Mouse (Mus musculus) liver (tissue): ENCODE data around the gene Ntsr2.
"Not testable (repeated sequence)": the region's sequence is repeated elsewhere in the genome, so short reads cannot be mapped to it uniquely, and the experiment has no call there.

Experiments
- DNase-seq: peaks from one replicate; pipeline ENCODE4 v3.0.0-alpha.2; 2020; ENCODE audit warnings: mixed read lengths

Gene Ntsr2

DNA sequence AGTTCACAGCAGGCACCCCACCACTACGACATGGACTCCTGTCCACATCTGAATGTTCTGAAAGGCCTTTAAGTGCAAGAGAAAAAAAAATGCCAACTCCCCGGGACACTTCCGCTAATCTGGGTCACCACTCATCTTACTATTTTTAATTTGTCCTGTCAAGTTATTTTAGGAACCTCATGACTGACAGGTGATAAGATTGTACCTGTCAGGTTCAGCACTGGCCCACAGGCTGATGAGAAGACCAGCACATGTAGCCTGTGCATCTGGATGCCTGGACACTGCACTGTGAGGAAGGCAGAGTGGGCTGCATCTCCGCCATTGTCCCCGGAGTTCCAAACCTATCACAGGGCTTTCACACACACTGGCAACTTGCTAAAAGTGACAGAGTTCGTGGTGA lies 3.4 kb upstream of the Ntsr2 start:
- DNase-seq = no peak

DNA sequence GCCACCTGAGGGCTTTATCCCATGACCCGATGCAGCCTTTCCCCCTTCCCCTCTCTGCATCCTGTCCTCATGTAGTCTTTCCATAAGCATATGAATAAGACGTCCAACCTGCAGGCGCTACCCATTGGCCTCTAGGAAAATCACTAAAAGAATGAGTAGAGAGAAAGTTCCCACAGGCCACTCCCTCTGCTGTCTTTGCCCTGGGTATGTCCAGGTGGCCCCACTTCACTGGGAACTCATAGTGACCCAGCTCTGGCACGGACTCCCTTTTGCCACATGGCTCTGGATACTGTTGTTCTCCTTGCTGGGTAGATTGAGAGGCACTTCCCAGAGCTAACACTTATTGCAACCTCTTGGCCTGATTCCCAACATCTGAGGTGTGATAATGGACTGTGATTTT lies 2.4 kb downstream of the Ntsr2 start:
- DNase-seq = no peak

DNA sequence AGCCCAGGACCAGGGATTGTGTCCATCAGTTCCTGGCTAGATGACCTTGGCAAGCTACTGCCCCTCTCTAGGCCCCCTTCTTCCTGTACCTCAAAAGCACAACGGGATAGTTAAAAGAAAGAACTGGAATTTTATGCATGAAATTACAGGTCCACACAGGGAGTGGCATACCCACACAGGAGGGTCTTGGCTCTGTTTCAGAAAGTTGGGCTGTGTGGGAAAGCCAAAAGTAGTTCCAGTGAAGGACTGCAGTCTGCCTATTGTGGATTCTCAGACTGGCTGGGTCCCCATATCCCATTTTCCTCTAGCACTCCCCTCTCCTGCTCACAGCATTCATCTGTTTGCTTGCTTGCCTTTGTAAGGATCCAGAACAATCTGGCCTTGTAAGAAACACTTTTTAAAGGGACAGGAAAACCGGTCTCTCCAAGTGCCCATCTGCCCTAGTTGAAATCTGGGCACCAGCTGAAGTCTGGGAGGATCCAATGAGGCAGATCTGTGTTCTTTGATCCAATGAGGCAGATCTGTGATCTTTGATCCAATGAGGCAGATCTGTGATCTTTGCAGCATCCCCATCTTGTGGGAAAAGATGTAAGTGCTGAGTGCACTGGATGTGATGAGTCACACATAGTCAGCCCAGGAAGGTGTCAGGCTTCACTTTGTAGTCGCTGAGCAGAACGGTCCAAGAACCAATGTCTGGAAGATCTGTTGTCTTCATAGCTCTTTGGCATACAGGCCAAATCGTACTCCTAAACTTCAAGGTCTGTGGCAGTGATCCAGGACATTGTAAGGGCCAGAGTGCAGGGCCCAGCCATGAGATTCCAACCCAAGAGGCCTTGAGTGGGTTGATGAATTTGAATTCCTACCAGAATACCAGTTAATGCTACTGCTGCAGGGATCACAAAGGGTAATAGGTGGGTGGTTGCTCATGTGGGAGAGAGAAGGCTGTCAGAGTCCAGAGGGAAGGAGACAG lies 4.0 kb downstream of the Ntsr2 start:
- DNase-seq = no peak

GRCm38 (mm10) chr12:16661459-16661858 lies 8.3 kb downstream of the Ntsr2 start:
- DNase-seq = no peak

DNA sequence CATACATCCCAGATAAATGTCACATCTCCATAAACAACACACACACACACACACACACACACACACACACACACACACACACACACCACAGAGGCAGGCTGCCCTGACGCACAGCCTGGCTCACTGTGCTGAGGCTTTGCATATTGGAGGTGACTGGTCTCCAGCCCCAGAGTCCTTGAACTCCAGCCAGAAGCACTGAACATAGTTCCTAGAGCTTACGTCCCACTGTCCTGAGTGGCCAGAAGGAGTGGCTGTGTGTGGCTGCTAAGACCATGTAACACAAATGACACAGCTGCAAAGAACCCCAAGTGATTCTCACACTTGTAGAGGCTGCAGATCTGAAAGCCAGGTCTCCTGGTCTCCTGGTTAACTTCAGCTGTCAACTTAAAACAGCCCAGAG lies 8.8 kb downstream of the Ntsr2 start:
- no peak for DNase-seq

- no peak for DNase-seq
Measured at GRCm38 (mm10) chr12:16662955-16663585, 9.9 kb downstream of the Ntsr2 start.

DNA sequence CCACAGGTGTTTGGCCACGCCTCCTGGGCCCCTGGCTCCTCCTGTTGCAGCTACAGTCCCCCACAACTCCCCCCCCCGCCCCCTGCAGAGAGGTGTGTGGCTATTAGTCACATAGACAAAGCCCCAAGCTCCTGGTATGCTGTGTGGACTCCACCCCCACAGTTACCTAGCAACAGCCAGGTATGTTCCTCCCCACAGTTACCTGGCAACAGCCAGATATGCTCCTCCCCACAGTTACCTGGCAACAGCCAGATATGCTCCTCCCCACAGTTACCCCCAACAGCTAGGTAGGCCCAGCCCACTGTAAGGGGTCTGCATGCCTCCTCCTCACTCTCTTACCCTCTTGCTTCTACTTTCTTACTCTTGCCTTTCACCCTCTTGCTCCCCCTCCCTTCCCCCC lies 11.8 kb downstream of the Ntsr2 start:
- DNase-seq = no peak

DNA sequence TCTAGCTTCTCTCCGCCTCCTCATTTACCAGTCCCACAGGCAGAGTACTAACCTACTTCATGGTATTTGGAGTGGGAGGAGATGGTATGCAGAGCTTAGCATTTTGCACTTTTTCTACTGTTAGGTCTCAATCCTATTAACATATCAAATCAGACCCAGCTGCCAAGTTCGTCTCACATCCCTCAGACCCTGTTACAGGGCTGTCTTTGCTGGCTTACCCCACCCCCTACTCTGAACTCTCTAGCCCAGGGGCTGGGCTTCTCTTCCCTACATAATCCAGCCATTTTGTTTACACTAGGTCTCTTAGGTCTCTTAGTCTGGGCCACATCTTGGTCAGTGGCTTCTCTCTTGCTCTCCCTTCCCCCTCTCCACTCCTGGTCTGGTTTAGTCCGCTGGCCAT lies 16.0 kb downstream of the Ntsr2 start:
- no peak for DNase-seq

DNA sequence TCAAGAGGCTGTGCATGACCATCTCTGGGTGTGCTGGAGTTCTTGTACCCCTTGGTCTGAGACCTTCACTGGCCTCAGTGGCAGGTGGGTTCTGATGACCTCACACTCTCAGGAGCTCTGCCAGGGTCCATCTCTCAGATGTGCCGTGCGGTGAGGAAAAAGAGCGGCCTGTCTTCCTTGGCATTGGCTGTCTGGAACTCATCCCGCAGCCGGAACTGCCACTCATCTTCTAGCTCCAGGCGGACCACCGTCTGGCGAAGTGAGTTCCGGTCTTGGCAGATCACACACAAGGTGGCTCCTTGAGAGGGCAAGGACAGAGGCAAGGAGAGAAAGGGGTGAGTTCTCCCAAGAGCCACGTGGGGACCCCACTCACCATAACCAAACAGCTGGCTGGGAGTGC lies 19.1 kb downstream of the Ntsr2 start:
- no peak for DNase-seq

DNA sequence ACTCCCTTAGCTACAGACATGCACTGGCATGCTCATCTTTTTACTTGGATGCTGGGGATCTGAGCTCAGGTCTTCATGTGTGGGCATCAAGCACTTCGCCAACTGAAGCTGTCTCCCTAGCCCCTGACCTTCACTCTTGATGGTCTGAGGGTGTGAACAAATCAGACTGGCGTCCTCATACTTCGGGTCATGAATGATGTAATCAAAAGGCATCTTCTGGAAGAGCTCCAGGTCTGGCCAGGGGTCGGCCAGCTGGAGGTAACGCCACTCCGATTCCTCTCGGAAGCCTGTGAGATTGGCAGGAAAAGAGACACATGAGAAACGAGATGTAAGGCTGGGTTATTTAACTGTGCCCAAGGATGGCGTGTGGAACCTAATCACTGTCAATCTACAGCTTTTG lies 37.4 kb downstream of the Ntsr2 start:
- no peak for DNase-seq

DNA sequence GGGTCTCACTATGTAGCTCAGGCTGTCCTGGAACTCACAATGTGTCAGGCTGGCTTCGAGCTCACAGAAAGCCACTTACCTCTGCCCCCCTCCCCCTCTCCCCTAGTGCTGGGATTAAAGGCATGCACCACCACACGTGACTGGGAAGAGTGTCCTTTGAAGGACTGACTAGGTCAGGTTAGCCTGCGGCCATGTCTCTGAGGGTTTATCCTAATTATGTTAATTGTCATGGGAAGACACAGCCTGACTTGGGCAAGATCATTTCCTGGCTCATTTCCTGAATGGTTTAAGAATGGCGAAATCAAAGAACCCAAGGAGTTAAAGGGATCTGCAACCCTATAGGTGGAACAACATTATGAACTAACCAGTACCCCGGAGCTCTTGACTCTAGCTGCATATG lies 41.6 kb downstream of the Ntsr2 start:
- no peak for DNase-seq

DNA sequence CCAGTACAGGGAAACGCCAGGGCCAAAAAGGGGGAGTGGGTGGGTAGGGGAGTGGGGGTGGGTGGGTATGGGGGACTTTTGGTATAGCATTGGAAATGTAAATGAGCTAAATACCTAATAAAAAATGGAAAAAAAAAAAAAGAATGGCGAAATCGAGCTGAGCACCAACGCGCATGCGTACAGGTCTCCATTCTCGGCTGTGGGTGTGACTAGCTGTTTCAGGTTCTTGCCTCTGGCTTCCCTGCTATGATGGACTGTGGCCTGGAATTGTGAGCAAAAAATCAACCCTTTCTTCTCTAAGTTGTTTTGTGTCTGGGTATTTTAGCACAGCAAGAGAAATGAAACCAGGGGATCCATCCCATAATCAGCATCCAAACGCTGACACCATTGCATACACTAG lies 42.1 kb downstream of the Ntsr2 start:
- not testable (repeated sequence) for DNase-seq

DNA sequence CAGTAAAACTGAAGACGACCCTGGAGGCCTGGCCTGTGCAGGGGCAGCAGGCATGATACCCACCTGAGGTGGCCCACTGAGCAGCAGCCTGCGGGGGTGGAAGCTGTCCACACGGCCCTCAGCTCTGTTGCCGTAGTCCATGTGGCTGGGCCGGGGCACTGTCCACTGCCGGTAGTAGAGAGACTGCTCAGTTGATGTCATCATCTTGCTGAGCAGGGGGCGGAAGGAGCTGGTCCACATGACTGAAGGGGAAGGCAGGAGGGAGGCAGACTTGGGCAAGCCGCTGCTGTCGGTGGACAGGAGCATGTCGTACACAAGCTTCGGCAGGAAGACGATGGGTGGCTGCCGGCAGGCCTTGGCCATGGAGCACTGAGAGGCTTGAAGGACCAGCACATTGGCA lies 43.0 kb downstream of the Ntsr2 start:
- no peak for DNase-seq

GRCm38 (mm10) chr12:16698691-16699090 lies 45.5 kb downstream of the Ntsr2 start:
- no peak for DNase-seq
